ENCODE assay signal across 8 mouse cellular contexts in genomic region chr5:110285770-110286445, GRCm38 (mm10). TPM values are rescaled to one million over a fixed set of nuclear protein-coding genes. Genes with fewer than 3 reads are reported as not detected.
A peak's percentile ranks its signal among the peaks of the same experiment; 100 is the strongest.
DNase-seq lines count a peak whose midpoint lies in the region; ATAC-seq and TF ChIP-seq lines count a peak whose summit lies in the region.

Gene Pxmp2 (minus strand): TSS chr5:110286186.
Gene Pole (plus strand): TSS chr5:110286306.

- H3K9me3 ChIP-seq in forebrain, postnatal 0 days (ENCODE audit: low read length): no peaks in the 10 kb centered on the region
- no peaks in the 10 kb centered on the region for H3K9me3 ChIP-seq in lung, embryonic 14.5 days (ENCODE audit: low read depth, low read length)

- WGBS in cerebellum, adult 2 months: under 1% methylated on average over 63 of the region's 64 CpGs
- under 1% methylated on average over 60 of the region's 64 CpGs for WGBS in forebrain, postnatal 0 days
- under 1% methylated on average over 64 of the region's 64 CpGs for WGBS in lung, embryonic 14.5 days

- no peak for TF ChIP-seq CTCF in cerebellum, adult 2 months (IDR thresholded peaks at IDR 0.05; ENCODE audit: borderline replicate concordance, insufficient read depth, low read depth, low read length)
- no peak for TF ChIP-seq CTCF in forebrain, postnatal 0 days (IDR thresholded peaks at IDR 0.05; ENCODE audit: low read depth)
- TF ChIP-seq CTCF in layer of hippocampus, adult 2 months (conservative IDR thresholded peaks at IDR 0.05): no peak
- no peak for TF ChIP-seq CTCF in lung, embryonic 14.5 days (IDR thresholded peaks at IDR 0.05; ENCODE audit: low read depth)

- H3K4me1 ChIP-seq in cerebellum, adult 2 months (ENCODE audit: control insufficient read depth, insufficient read depth, low read length): no peaks in the 10 kb centered on the region
- H3K4me1 ChIP-seq in forebrain, postnatal 0 days (ENCODE audit: insufficient read depth): 0 out of 2 replicates have a peak, but pooled peaks cover 2% of the 10 kb centered on the region
- peaks cover 4% of the 10 kb centered on the region; the same call in 1 of the 2 replicates for H3K4me1 ChIP-seq in lung, embryonic 14.5 days (ENCODE audit: insufficient read depth)

- H3K9ac ChIP-seq in forebrain, postnatal 0 days: peak within 1 kb of the TSS; percentile 69
- H3K9ac ChIP-seq in lung, embryonic 14.5 days: peak within 1 kb of the TSS; percentile 83

- TF ChIP-seq POLR2A in cerebellum, adult 2 months (IDR thresholded peaks at IDR 0.05; ENCODE audit: borderline replicate concordance, insufficient read depth, low read length): no peak

- peak within 1 kb of the TSS; percentile 90 for H3K4me2 ChIP-seq in forebrain, postnatal 0 days (ENCODE audit: low read depth)
- H3K4me2 ChIP-seq in lung, embryonic 14.5 days: peak within 1 kb of the TSS; percentile 97

- H3K27me3 ChIP-seq in cerebellum, adult 2 months (ENCODE audit: control insufficient read depth, insufficient read depth, low read length): no peaks in the 10 kb centered on the region
- H3K27me3 ChIP-seq in forebrain, postnatal 0 days (ENCODE audit: insufficient read depth, low read length): peaks cover 8% of the 10 kb centered on the region; the same call in 1 of the 2 replicates
- peaks cover 16% of the 10 kb centered on the region for H3K27me3 ChIP-seq in lung, embryonic 14.5 days (ENCODE audit: insufficient read depth, low read length)

- DNase-seq in MEL-GATA-1-ER (ENCODE audit: extremely low read depth, low read depth): peak; percentile 79
- peak; percentile 81 to 85 for DNase-seq in cerebellum, adult 2 months
- DNase-seq in forebrain, postnatal 0 days: peak; percentile 92
- peak; percentile 95 for DNase-seq in heart, postnatal 4 days
- DNase-seq in layer of hippocampus, adult 2 months (ENCODE audit: low spot score in 2 of 2): peak; percentile 78 to 80
- peak; percentile 98 for DNase-seq in lung, embryonic 14.5 days
- peak; percentile 94 for DNase-seq in testis, postnatal 14 days (ENCODE audit: low spot score)

- ATAC-seq in forebrain, postnatal 0 days: peak; percentile 99
- ATAC-seq in lung, embryonic 14.5 days (ENCODE audit: insufficient read depth): peak; percentile 99
- peak; percentile 91 for ATAC-seq in neutrophil, adult 5-6 weeks (ENCODE audit: extremely low read depth, insufficient number of reproducible peaks, low FRiP score, poor library complexity, severe bottlenecking)

- H3K27ac ChIP-seq in cerebellum, adult 2 months (ENCODE audit: insufficient read depth, low read length): no peak within 1 kb of the TSS
- no peak within 1 kb of the TSS for H3K27ac ChIP-seq in forebrain, postnatal 0 days (ENCODE audit: low read depth, low read length)
- H3K27ac ChIP-seq in layer of hippocampus, adult 2 months: peak within 1 kb of the TSS; percentile 79
- H3K27ac ChIP-seq in lung, embryonic 14.5 days (ENCODE audit: low read depth): peak within 1 kb of the TSS; percentile 80

- H3K36me3 ChIP-seq in forebrain, postnatal 0 days (ENCODE audit: insufficient read depth): no peaks in the 10 kb centered on the region
- H3K36me3 ChIP-seq in lung, embryonic 14.5 days (ENCODE audit: insufficient read depth): peaks cover 21% of the 10 kb centered on the region

- peak within 1 kb of the TSS; percentile 74 for H3K4me3 ChIP-seq in cerebellum, adult 2 months (replicated peaks; ENCODE audit: insufficient read depth, low read depth, low read length)
- peak within 1 kb of the TSS; percentile 81 for H3K4me3 ChIP-seq in forebrain, postnatal 0 days (ENCODE audit: low read depth, low read length)
- H3K4me3 ChIP-seq in layer of hippocampus, adult 2 months: peak within 1 kb of the TSS; percentile 86
- peak within 1 kb of the TSS; percentile 72 for H3K4me3 ChIP-seq in lung, embryonic 14.5 days (ENCODE audit: low read depth, low read length)

RNA-seq across cellular contexts. Expression of gene Pxmp2, which starts in this region (rescaled TPM):
- polyA plus RNA-seq in cerebellum, adult 2 months (2012; rRNA removed): 9.5 and 9.9 TPM in 2 replicates
- total RNA-seq in forebrain, postnatal 0 days (2014; rRNA removed): 3.3 and 6.7 TPM in 2 replicates
- 9.6 and 11.3 TPM in 2 replicates for polyA plus RNA-seq in forebrain, postnatal 0 days (2015; fragmentation: Nextera tagmentation; extraction: Ambion mirVana)
- 10 to 100 TPM; 23.3 to 25.0 TPM for total RNA-seq in heart, postnatal 4 days (2021)
- 10 to 100 TPM; 10.5 to 13.5 TPM for total RNA-seq in layer of hippocampus, adult 2 months (2021)
- polyA plus RNA-seq in lung, embryonic 14.5 days (2014; fragmentation: Nextera tagmentation; extraction: Ambion mirVana): 8.5 and 9.4 TPM in 2 replicates
- 1.4 and 2.3 TPM in 2 replicates for total RNA-seq in neutrophil, adult 5-6 weeks (2017)

RNA-seq across cellular contexts. Expression of gene Pole, which starts in this region (rescaled TPM):
- polyA plus RNA-seq in cerebellum, adult 2 months (2012; rRNA removed): 1.3 and 1.6 TPM in 2 replicates
- total RNA-seq in forebrain, postnatal 0 days (2014; rRNA removed): 5.5 and 6.7 TPM in 2 replicates
- polyA plus RNA-seq in forebrain, postnatal 0 days (2015; fragmentation: Nextera tagmentation; extraction: Ambion mirVana): 2.5 and 3.6 TPM in 2 replicates
- 10 to 100 TPM; 20.9 to 22.0 TPM for total RNA-seq in heart, postnatal 4 days (2021)
- total RNA-seq in layer of hippocampus, adult 2 months (2021): 1 to 10 TPM; 2.1 to 2.3 TPM
- polyA plus RNA-seq in lung, embryonic 14.5 days (2014; fragmentation: Nextera tagmentation; extraction: Ambion mirVana): 43.9 and 44.9 TPM in 2 replicates
- 3.9 and 6.1 TPM in 2 replicates for total RNA-seq in neutrophil, adult 5-6 weeks (2017)

Comparison
In these comparisons a context has a peak if more than half of its experiments do, and no peak if none do; other contexts are left out.
1. H3K27ac ChIP-seq: peak in layer of hippocampus, adult 2 months (single experiment) and lung, embryonic 14.5 days (single experiment); none in cerebellum, adult 2 months (single experiment) and forebrain, postnatal 0 days (single experiment).
2. Peak in every context shown above with its lines, with median percentiles within 50 percentile points of each other: DNase-seq, H3K4me3 ChIP-seq and ATAC-seq.